Mouse (Mus musculus) lung, adult 2 months (tissue): ENCODE results near the gene Fgf14. TPM values are rescaled to one million over a fixed set of nuclear protein-coding genes. Genes with fewer than 3 reads are reported as not detected.

Experiments used
- DNase-seq: peaks from one replicate; pipeline ENCODE4 v3.0.0; 2022
- H3K4me1 ChIP-seq: fragments of 200-500 bp; 2 replicates; pipeline ENCODE4 v1.6.1; 2011; ENCODE audit warnings: low read length; ENCODE audit not compliant: control insufficient read depth, insufficient read depth
- H3K4me3 ChIP-seq: fragments of 200-500 bp; replicated peaks from 2 replicates; pipeline ENCODE3; 2011; ENCODE audit warnings: low read depth, mild to moderate bottlenecking, control low read depth, low read length; ENCODE audit errors: extremely low read depth
- CTCF ChIP-seq: fragments of 200-500 bp; IDR thresholded peaks from 2 replicates; pipeline ENCODE4 v1.5.1; 2011; ENCODE audit warnings: mild to moderate bottlenecking, low read length, control low read depth; ENCODE audit not compliant: insufficient read depth
- POLR2A ChIP-seq: fragments of 200-500 bp; IDR thresholded peaks from 2 replicates; pipeline ENCODE4 v1.6.1; 2011; ENCODE audit warnings: low read depth, mild to moderate bottlenecking, control low read depth, low read length, borderline replicate concordance; ENCODE audit errors: extremely low read depth
- WGBS: fragments of 180-500 bp; shearing (Covaris S2); methylation state at CpG from one replicate; pipeline ENCODE4 v1.1.7; 2018; 5-methylcytosine and 5-hydroxymethylcytosine counted together
- polyA plus RNA-seq: library from polyadenylated mRNA; depleted of rRNA; stranded (reverse); fragments of >200 nt; gene quantifications from 2 replicates; pipeline ENCODE4 v1.2.3, GENCODE M21; 2012; rRNA removed

Gene Fgf14
- polyA plus RNA-seq = 0.06 TPM in 1 of 2 replicates, not detected in the other

DNA sequence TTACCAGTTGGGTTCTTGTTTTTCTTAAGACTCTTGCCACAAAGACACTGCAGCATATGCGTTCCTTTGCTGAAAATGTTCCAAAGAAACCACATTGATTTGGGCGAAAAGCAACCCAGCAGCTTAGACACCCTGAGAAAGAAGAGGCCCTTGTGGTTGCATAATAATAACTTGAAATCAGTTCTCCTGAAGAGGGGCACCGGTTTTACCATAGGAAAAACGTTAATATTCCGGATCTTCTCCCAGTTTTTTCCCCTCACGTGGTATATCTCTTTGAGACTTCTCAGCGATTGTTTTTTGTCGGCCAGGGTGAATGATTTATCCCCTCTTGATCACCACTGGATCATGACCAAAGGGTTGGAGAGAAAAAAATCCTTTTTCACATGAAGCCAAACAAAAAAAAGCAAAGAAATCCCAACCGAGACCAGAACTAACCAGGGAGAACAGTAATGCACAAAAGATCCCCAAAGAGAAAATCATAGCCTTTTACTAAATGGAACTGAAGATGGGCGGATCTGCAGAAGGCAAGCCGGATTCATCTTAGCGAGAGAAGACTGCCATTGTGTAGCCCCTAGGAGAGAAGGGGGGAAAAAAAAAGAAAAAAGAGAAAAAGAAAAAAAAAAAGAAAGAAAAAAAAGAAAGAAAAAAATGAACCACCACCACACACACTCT, at the start of gene Fgf14:
Gene Fgf14, minus strand, starts transcription at position 622 of the 672 bp plus-strand sequence.
- H3K4me3 ChIP-seq = no peak within 1 kb of the TSS
- TF ChIP-seq POLR2A = no peak
- no peak for TF ChIP-seq CTCF
- H3K4me1 ChIP-seq = no peaks in the 10 kb centered on the region
- 14% methylated on average over 12 of the region's 12 CpGs for WGBS
- no peak for DNase-seq

DNA sequence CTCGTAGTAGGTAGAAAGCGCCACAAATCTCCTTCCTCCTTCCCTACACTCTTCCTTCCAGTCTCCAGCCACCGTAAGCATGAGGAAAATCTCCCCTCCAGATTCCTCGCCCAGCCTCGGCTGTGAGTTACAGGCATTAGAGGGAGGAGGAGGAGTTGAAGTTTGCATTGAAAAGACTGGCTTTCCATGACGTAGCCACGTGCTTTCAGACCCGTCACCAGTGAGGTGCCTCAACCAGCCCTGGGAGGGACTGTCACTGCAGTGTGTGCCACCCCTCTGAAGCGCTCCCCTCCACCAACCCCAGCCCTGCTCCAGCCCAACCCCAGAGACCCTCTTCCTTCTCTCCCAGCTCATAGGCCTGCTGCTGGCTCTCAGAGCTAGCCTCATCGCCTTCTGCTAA, 452 bp upstream of the Fgf14 start:
- WGBS = 6% methylated on average over 10 of the region's 10 CpGs
- H3K4me3 ChIP-seq = no peak overlapping the region
- H3K4me1 ChIP-seq = no peaks in the 10 kb centered on the region
- TF ChIP-seq CTCF (no peak), POLR2A (no peak)
- DNase-seq = no peak

- no peak for DNase-seq
- Histone ChIP-seq H3K4me1 (no peaks in the 10 kb centered on the region), H3K4me3 (no peak overlapping the region)
- WGBS = 14% methylated on average over 23 of the region's 23 CpGs
- TF ChIP-seq CTCF = no peak
- no peak for TF ChIP-seq POLR2A
These were observed 1.0 kb downstream of the Fgf14 start for GRCm38 (mm10) chr14:124675654-124676505.

GRCm38 (mm10) chr14:124675142-124675653, 1.7 kb downstream of the Fgf14 start:
- DNase-seq = no peak
- TF ChIP-seq CTCF = no peak
- TF ChIP-seq POLR2A = no peak
- Histone ChIP-seq H3K4me3 (no peak overlapping the region), H3K4me1 (no peaks in the 10 kb centered on the region)
- 4% methylated on average over 21 of the region's 21 CpGs for WGBS

GRCm38 (mm10) chr14:124674536-124675141, 2.3 kb downstream of the Fgf14 start:
- WGBS = 40% methylated on average over 8 of the region's 8 CpGs
- TF ChIP-seq POLR2A = no peak
- no peak for TF ChIP-seq CTCF
- no peaks in the 10 kb centered on the region for H3K4me1 ChIP-seq
- DNase-seq = no peak
- no peak overlapping the region for H3K4me3 ChIP-seq

DNA sequence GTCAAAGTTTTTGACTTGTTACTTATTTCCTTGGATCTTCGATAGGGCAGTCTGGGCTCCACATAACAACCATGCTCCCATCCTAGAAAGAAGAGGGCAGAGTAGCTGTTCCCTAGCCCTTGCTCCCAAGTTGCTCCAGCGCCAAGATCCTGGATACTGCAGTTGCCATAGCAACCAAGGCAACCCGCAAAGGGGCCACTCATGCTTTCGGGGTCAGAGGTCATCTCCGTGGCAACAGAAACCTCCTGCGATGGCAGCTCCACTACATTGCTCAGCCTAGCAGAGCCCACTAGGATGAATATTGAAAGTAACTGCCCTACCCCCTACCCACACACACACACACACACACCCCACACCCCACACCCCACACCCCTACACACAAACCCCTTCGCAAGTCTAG, 7.2 kb downstream of the Fgf14 start:
- TF ChIP-seq POLR2A (no peak), CTCF (no peak)
- 20% methylated on average over 7 of the region's 7 CpGs for WGBS
- no peaks in the 10 kb centered on the region for H3K4me1 ChIP-seq
- no peak overlapping the region for H3K4me3 ChIP-seq
- no peak for DNase-seq

- no peak for TF ChIP-seq POLR2A
- TF ChIP-seq CTCF = no peak
- Histone ChIP-seq H3K4me3 (no peak overlapping the region), H3K4me1 (no peaks in the 10 kb centered on the region)
- 49% methylated on average over 3 of the region's 3 CpGs for WGBS
- no peak for DNase-seq
These were observed 34.1 kb downstream of the Fgf14 start for GRCm38 (mm10) chr14:124642822-124643221.

GRCm38 (mm10) chr14:124634881-124635280, 42.0 kb downstream of the Fgf14 start:
- no peak for DNase-seq
- no peaks in the 10 kb centered on the region for H3K4me1 ChIP-seq
- WGBS = 44% methylated on average over 2 of the region's 2 CpGs
- TF ChIP-seq CTCF (no peak), POLR2A (no peak)
- H3K4me3 ChIP-seq = no peak overlapping the region

GRCm38 (mm10) chr14:124613473-124613872, 63.5 kb downstream of the Fgf14 start:
- TF ChIP-seq POLR2A (no peak), CTCF (no peak)
- no peaks in the 10 kb centered on the region for H3K4me1 ChIP-seq
- 28% methylated on average over 2 of the region's 2 CpGs for WGBS
- DNase-seq = no peak
- no peak overlapping the region for H3K4me3 ChIP-seq

GRCm38 (mm10) chr14:124606036-124606711, 70.8 kb downstream of the Fgf14 start:
- no peak for DNase-seq
- no peak for TF ChIP-seq CTCF
- TF ChIP-seq POLR2A = no peak
- 85% methylated on average over 2 of the region's 2 CpGs for WGBS
- H3K4me1 ChIP-seq = no peaks in the 10 kb centered on the region
- no peak overlapping the region for H3K4me3 ChIP-seq
